Mouse (Mus musculus): ENCODE measurements around the gene Gm42878. TPM values are rescaled to one million over a fixed set of nuclear protein-coding genes. Genes with fewer than 3 reads are reported as not detected.

Gm42878 gene
- polyA plus RNA-seq, 1 experiment from 2014 or later: not detected

DNA sequence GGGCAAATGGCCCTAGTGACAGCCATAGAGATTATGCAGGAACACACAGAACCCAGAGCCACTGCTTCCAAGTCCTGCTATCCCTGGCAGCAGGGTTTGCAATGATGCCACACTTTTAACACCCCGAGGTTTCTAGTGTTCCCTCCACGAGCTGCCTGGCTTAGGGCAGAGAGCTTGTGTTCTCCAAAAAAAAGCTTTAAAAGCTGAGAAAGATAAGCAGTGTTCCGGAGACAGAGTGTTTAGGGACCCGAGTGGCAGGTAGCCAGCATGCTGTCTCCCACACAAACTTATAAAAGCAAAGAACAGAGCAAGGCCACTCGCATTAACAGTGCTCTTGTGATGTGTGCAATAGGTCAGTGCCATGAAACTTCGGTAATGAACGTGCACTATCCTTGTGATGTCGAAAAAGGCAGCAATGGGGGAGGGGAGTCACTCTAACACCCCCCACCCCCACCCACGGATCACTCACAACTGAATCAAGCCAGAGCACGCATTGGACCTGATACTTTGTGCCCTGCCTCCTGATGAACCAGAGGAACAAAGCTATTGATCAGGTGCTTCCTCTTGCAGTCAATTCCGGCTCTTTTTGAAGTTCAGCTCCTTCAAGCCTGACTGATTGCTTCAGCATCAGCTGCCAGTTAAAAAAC is 46.3 kb upstream of the Gm42878 start:
- DNase-seq (peak; percentile 42), ATAC-seq (ENCODE audit: insufficient read depth) (no peak)
- H3K9ac ChIP-seq: no peak overlapping the region
- H3K27me3 ChIP-seq (ENCODE audit: insufficient read depth, low read length): no peaks in the 10 kb centered on the region
- H3K36me3 ChIP-seq (ENCODE audit: insufficient read depth): no peaks in the 10 kb centered on the region
- H3K4me2 ChIP-seq: peak overlapping the region; percentile 93
- H3K4me3 ChIP-seq (ENCODE audit: low read depth, low read length): no peak overlapping the region
- WGBS: 53% methylated on average over 11 of the region's 11 CpGs
- no peak for TF ChIP-seq CTCF (IDR thresholded peaks at IDR 0.05; ENCODE audit: low read depth)
- no peak overlapping the region for H3K27ac ChIP-seq (ENCODE audit: low read depth)
- no peaks in the 10 kb centered on the region for H3K9me3 ChIP-seq (ENCODE audit: low read depth, low read length)
- H3K4me1 ChIP-seq (ENCODE audit: insufficient read depth): peaks cover 10% of the 10 kb centered on the region

DNA sequence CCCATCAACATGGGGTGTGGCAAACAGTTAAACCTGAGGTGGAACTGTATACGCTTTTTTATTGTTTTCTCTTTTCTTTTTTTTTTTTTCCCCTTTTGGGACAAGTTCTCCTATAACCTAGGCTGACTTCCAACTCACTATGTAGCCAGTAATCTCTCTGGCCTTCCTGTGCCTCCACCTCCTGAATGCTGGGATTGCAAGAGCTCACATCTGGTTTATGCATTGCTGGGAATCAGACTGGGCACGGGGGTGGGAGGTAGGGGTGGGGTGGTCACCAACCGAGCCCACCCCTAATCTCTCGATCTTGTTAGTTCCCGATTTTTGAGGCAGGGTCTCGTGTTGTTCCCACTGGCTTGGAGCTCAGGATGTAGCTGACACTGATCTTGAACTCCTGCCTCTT is 44.6 kb upstream of the Gm42878 start:
- H3K9ac ChIP-seq: no peak overlapping the region
- no peak overlapping the region for H3K27ac ChIP-seq (ENCODE audit: low read depth)
- 83% methylated on average over 6 of the region's 6 CpGs for WGBS
- peaks cover 18% of the 10 kb centered on the region for H3K4me1 ChIP-seq (ENCODE audit: insufficient read depth)
- no peak for TF ChIP-seq CTCF (IDR thresholded peaks at IDR 0.05; ENCODE audit: low read depth)
- DNase-seq (no peak), ATAC-seq (ENCODE audit: insufficient read depth) (no peak)
- H3K36me3 ChIP-seq (ENCODE audit: insufficient read depth): no peaks in the 10 kb centered on the region
- H3K4me2 ChIP-seq: no peak overlapping the region
- H3K4me3 ChIP-seq (ENCODE audit: low read depth, low read length): no peak overlapping the region
- no peaks in the 10 kb centered on the region for H3K27me3 ChIP-seq (ENCODE audit: insufficient read depth, low read length)
- no peaks in the 10 kb centered on the region for H3K9me3 ChIP-seq (ENCODE audit: low read depth, low read length)

- no peak for TF ChIP-seq CTCF (IDR thresholded peaks at IDR 0.05; ENCODE audit: low read depth)
- peak; percentile 77 for ATAC-seq (ENCODE audit: insufficient read depth)
Measured at GRCm38 (mm10) chr5:121586400-121587039, 41.2 kb upstream of the Gm42878 start.

GRCm38 (mm10) chr5:121585699-121586098 is 40.4 kb upstream of the Gm42878 start:
- H3K9me3 ChIP-seq (ENCODE audit: low read depth, low read length): no peaks in the 10 kb centered on the region
- H3K4me2 ChIP-seq: no peak overlapping the region
- TF ChIP-seq CTCF (IDR thresholded peaks at IDR 0.05; ENCODE audit: low read depth): no peak
- ATAC-seq (ENCODE audit: insufficient read depth) (no peak), DNase-seq (no peak)
- WGBS: 90% methylated on average over 5 of the region's 5 CpGs
- no peak overlapping the region for H3K4me3 ChIP-seq (ENCODE audit: low read depth, low read length)
- H3K4me1 ChIP-seq (ENCODE audit: insufficient read depth): peaks cover 23% of the 10 kb centered on the region
- peak overlapping the region; percentile 48 for H3K27ac ChIP-seq (ENCODE audit: low read depth)
- H3K27me3 ChIP-seq (ENCODE audit: insufficient read depth, low read length): no peaks in the 10 kb centered on the region
- no peaks in the 10 kb centered on the region for H3K36me3 ChIP-seq (ENCODE audit: insufficient read depth)
- H3K9ac ChIP-seq: no peak overlapping the region

More at GRCm38 (mm10) chr5:121586400-121587039, 41.2 kb upstream of the Gm42878 start:
- H3K36me3 ChIP-seq (ENCODE audit: insufficient read depth): no peaks in the 10 kb centered on the region
- peak overlapping the region; percentile 37 for H3K4me2 ChIP-seq
- peak; percentile 84 for DNase-seq
- peak overlapping the region; percentile 48 for H3K27ac ChIP-seq (ENCODE audit: low read depth)
- 36% methylated on average over 6 of the region's 6 CpGs for WGBS
- H3K4me1 ChIP-seq (ENCODE audit: insufficient read depth): peaks cover 23% of the 10 kb centered on the region
- no peak overlapping the region for H3K4me3 ChIP-seq (ENCODE audit: low read depth, low read length)
- no peaks in the 10 kb centered on the region for H3K27me3 ChIP-seq (ENCODE audit: insufficient read depth, low read length)
- H3K9me3 ChIP-seq (ENCODE audit: low read depth, low read length): no peaks in the 10 kb centered on the region
- no peak overlapping the region for H3K9ac ChIP-seq

- ATAC-seq (ENCODE audit: insufficient read depth) (no peak), DNase-seq (no peak)
- no peaks in the 10 kb centered on the region for H3K27me3 ChIP-seq (ENCODE audit: insufficient read depth, low read length)
- H3K9ac ChIP-seq: no peak overlapping the region
- no peak overlapping the region for H3K4me2 ChIP-seq
- H3K27ac ChIP-seq (ENCODE audit: low read depth): no peak overlapping the region
- H3K4me3 ChIP-seq (ENCODE audit: low read depth, low read length): no peak overlapping the region
- peaks cover 5% of the 10 kb centered on the region for H3K36me3 ChIP-seq (ENCODE audit: insufficient read depth)
- TF ChIP-seq CTCF (IDR thresholded peaks at IDR 0.05; ENCODE audit: low read depth): no peak
- WGBS: 87% methylated on average over 10 of the region's 10 CpGs
- H3K4me1 ChIP-seq (ENCODE audit: insufficient read depth): peaks cover 23% of the 10 kb centered on the region
- H3K9me3 ChIP-seq (ENCODE audit: low read depth, low read length): no peaks in the 10 kb centered on the region
Measured at GRCm38 (mm10) chr5:121585005-121585404, 39.7 kb upstream of the Gm42878 start.

GRCm38 (mm10) chr5:121583765-121584501 is 38.7 kb upstream of the Gm42878 start:
- H3K9ac ChIP-seq: no peak overlapping the region
- peaks cover 23% of the 10 kb centered on the region for H3K4me1 ChIP-seq (ENCODE audit: insufficient read depth)
- peak; percentile 93 for DNase-seq
- H3K27ac ChIP-seq (ENCODE audit: low read depth): peak overlapping the region; percentile 51; the same call in 1 of the 2 replicates
- H3K4me2 ChIP-seq: 0 out of 2 replicates have a peak overlapping the region, but pooled peaks have one; percentile 12
- no peak overlapping the region for H3K4me3 ChIP-seq (ENCODE audit: low read depth, low read length)
- no peaks in the 10 kb centered on the region for H3K9me3 ChIP-seq (ENCODE audit: low read depth, low read length)
- no peaks in the 10 kb centered on the region for H3K27me3 ChIP-seq (ENCODE audit: insufficient read depth, low read length)
- H3K36me3 ChIP-seq (ENCODE audit: insufficient read depth): peaks cover 16% of the 10 kb centered on the region
- 50% methylated on average over 12 of the region's 12 CpGs for WGBS
- peak; percentile 80 for TF ChIP-seq CTCF (IDR thresholded peaks at IDR 0.05; ENCODE audit: low read depth)
- ATAC-seq (ENCODE audit: insufficient read depth): peak; percentile 68

- WGBS: 88% methylated on average over 8 of the region's 8 CpGs
- no peak for TF ChIP-seq CTCF (IDR thresholded peaks at IDR 0.05; ENCODE audit: low read depth)
- no peak overlapping the region for H3K9ac ChIP-seq
- ATAC-seq (ENCODE audit: insufficient read depth) (no peak), DNase-seq (no peak)
- H3K9me3 ChIP-seq (ENCODE audit: low read depth, low read length): no peaks in the 10 kb centered on the region
- no peak overlapping the region for H3K4me2 ChIP-seq
- H3K27ac ChIP-seq (ENCODE audit: low read depth): no peak overlapping the region
- H3K36me3 ChIP-seq (ENCODE audit: insufficient read depth): peaks cover 31% of the 10 kb centered on the region
- no peaks in the 10 kb centered on the region for H3K27me3 ChIP-seq (ENCODE audit: insufficient read depth, low read length)
- no peak overlapping the region for H3K4me3 ChIP-seq (ENCODE audit: low read depth, low read length)
- H3K4me1 ChIP-seq (ENCODE audit: insufficient read depth): peaks cover 17% of the 10 kb centered on the region
Measured at GRCm38 (mm10) chr5:121581945-121582344, 36.7 kb upstream of the Gm42878 start.
